Mouse (Mus musculus): Measurements from ENCODE around the gene Vps4b. TPM values are rescaled to one million over a fixed set of nuclear protein-coding genes. Genes with fewer than 3 reads are reported as not detected.
"Not testable (repeated sequence)": the region's sequence is repeated elsewhere in the genome, so short reads cannot be mapped to it uniquely, and the experiment has no call there.

The Vps4b gene
- polyA plus RNA-seq, 3 experiments from 2014 or later, result 58.9 to 67.8 (median 59.9) TPM

DNA sequence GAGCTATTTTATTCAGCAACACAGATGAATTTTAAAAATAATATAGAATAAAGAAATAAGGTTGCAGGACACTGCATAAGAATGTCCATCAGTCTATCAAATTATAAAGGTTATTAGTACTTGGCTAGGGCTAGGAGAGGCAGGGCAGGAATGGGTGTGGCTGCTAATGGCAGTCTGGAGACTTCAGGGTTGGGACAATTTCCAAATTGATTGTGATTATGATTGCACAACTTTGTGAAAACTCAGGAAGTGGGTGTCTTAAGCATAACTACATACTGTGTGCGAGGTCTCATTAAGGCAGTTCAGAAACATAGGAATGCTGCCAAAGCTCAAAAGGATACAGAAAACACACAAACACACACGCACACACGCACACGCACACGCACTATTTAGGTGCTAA lies 44.5 kb downstream of the Vps4b start:
- ATAC-seq, result no peak

DNA sequence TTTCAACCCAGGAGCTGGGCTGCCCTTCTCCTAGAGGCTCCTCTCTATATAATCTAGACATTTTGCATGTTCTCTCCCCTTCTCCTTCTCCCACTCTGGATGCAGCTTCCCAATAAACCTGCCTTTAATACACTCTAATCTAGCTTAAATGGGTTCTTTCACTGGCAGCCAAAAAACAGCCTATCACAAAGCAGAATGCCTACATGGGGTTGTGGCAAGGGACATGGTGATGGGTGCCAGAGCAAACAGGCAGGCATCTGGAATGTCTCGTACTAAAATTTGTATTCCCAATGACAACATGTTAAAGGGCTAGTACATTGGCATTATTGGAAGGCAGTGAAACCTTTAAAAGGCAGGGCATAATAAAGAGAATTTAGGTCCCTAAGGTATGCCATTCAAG lies 45.9 kb downstream of the Vps4b start:
- no peak for ATAC-seq

DNA sequence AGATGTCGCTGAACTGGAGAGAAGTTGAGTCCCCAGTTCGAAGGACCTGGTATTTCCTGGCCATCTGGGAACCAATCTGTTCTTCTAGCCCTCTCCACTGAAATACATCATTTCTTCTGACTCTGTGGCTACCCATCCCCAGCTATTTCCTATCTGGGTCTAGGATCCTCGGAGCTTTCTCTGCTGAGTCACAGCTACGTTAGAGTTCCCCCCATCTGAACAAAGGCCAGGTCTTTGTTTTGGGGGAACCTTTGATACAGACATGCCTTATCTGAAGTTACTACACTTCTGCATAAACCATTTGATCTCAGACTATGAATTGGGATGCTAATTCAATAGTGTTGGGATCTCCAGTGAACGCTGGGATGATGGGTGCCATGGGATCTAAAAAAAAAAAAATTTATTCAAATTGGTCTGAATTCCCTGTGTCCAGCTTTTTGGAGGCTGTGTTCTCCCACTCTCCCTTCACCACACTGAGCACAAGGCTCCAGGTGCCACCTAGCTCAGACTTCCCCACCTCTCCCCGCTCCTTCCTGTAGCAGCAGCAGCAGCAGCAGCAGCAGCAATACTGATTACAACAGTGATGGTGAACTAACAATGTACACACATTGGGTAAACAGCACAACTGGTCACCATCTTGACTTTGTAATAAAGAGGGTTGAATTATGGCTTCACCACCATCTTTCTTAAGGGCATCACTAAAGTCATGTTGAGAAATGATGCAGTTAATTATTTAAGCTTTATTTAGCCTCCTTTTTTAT lies 47.8 kb downstream of the Vps4b start:
- no peak for ATAC-seq

DNA sequence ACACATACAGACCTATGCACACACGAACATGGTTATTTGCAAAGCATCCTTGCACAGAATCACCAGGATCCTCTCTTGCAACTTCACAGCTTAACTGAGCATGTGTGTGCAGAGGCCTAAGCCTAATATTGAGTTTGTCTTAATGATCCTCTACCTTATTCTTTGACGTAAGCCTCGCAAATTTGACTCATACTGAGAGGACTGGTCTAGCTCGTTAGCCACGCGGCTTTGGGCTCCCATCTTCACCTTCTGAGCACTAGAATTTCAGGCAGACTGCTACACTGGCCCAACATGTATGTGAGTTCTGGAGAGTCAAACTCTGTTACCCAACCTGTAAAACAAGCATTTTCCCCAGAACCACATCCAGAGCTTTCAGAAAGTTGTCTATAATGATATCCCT lies 53.5 kb downstream of the Vps4b start:
- ATAC-seq, result no peak

DNA sequence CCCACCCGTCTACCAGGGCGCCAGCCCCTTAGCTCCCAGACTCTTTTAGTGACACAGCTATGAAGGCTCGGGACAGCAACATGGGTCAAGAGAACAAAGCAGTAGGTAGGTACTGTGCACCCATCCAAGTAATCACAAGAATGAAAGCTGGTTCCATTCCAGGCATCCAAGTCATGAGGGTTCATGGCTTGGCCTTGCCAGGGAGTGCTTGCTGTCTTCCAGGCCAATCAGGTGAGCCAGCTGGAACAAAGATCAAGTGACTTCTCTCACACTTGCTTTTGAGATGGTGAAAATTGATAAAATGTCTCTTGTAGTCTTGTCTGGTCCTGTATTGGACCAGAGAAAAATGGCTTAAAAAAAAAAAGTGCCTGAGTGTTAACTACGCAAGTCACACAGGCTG lies 55.8 kb downstream of the Vps4b start:
- no peak for ATAC-seq

- ATAC-seq, result no peak
Measured at GRCm38 (mm10) chr1:106739810-106740209, 56.7 kb downstream of the Vps4b start.

GRCm38 (mm10) chr1:106738092-106738491 lies 58.4 kb downstream of the Vps4b start:
- peak; percentile 71 for ATAC-seq

GRCm38 (mm10) chr1:106736211-106736610 lies 60.3 kb downstream of the Vps4b start:
- no peak for ATAC-seq

- peak; percentile 71 for ATAC-seq
Measured at GRCm38 (mm10) chr1:106735586-106735985, 60.9 kb downstream of the Vps4b start.

- ATAC-seq, result no peak
Measured at GRCm38 (mm10) chr1:106722061-106722460, 74.5 kb downstream of the Vps4b start.

- ATAC-seq, result not testable (repeated sequence)
Measured at GRCm38 (mm10) chr1:106717736-106718135, 78.8 kb downstream of the Vps4b start.

GRCm38 (mm10) chr1:106717071-106717601 lies 79.4 kb downstream of the Vps4b start:
- ATAC-seq, result no peak

DNA sequence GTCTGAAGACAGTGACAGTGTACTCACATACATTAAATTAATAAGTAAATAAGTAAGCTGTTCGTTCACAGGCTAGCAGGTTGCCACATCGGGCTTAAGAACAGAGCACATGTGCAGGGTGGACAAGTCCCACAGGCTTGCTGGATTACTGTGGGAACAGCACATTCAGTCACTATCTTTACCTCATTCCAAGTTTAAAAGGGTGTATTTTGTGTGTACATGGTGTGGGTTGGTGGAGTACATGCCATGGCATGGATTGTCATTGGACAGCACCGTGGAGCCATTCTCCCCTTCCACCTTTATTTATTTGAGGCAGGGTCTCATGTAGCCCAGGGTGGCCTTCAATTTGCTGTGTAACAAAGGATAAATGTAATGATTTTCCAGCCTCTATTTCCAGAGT lies 80.4 kb downstream of the Vps4b start:
- ATAC-seq, result no peak

GRCm38 (mm10) chr1:106715111-106716083 lies 81.1 kb downstream of the Vps4b start:
- ATAC-seq, result no peak

- ATAC-seq, result peak; percentile 10
Measured at GRCm38 (mm10) chr1:106714530-106714981, 82.0 kb downstream of the Vps4b start.

Other genes starting within 250 kb of the Vps4b start
- gene Bcl2, start 82.5 kb downstream of the Vps4b start, polyA plus RNA-seq (2017; shearing (Covaris generic)), result 100 to 1,000 TPM in 2 of 3 experiments, 10 to 100 TPM in 1; 22.7 to 169 (median 147) TPM
- gene Kdsr, start 37.0 kb downstream of the Vps4b start, polyA plus RNA-seq (2017; shearing (Covaris generic)), result 10 to 100 TPM; 23.5 to 28.7 (median 24.2) TPM
- not detected for gene Serpinb5, start 64.4 kb upstream of the Vps4b start, polyA plus RNA-seq (2017; shearing (Covaris generic))
- gene Serpinb12, start 137.7 kb upstream of the Vps4b start, polyA plus RNA-seq (2017; shearing (Covaris generic)), result not detected
- not detected for gene Serpinb13, start 184.3 kb upstream of the Vps4b start, polyA plus RNA-seq (2017; shearing (Covaris generic))